Mouse (Mus musculus) testis, adult 2 months (tissue): ENCODE results near the gene Tac2.

Source experiments
- CTCF ChIP-seq: fragments of 200-500 bp; IDR thresholded peaks from 2 replicates; pipeline ENCODE4 v1.5.1; 2012; ENCODE audit warnings: low read depth, mild to moderate bottlenecking, inconsistent platforms, low read length, moderate library complexity; ENCODE audit not compliant: control insufficient read depth, insufficient read depth, insufficient replicate concordance
- POLR2A ChIP-seq: fragments of 200-500 bp; IDR thresholded peaks from 2 replicates; pipeline ENCODE4 v1.6.1; 2012; ENCODE audit warnings: low read depth, mild to moderate bottlenecking, inconsistent platforms, low read length, moderate library complexity; ENCODE audit not compliant: control insufficient read depth

DNA sequence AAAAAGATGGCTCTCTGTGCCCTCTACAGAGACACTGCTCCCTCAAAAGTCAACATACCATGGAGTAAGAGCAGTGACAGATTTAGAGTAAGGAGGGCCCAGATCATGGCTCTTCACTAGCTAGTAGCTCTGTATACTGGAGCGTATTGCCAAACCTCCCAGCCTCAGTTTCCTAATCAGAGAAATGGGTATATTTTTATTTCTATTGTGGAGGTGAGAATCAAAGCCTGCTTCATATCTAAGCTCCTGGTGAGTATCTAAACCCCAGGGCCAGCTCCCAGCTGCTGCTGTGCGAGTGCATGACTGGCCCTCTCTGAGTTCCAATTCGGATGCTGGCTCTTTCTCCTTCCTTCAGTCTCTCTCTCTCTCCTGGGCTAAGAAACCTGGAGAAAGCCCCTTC lies at the start of gene Tac2:
- TF ChIP-seq CTCF (no peak), POLR2A (no peak)
